Mouse (Mus musculus) lung, postnatal 4 days (tissue): Measurements from ENCODE around the gene Eif5a2.
"Not testable (repeated sequence)": the region's sequence is repeated elsewhere in the genome, so short reads cannot be mapped to it uniquely, and the experiment has no call there.

Experiments used
- DNase-seq, 2 experiments: peaks; one replicate each; pipeline ENCODE4 v3.0.0; 2021

The Eif5a2 gene

DNA sequence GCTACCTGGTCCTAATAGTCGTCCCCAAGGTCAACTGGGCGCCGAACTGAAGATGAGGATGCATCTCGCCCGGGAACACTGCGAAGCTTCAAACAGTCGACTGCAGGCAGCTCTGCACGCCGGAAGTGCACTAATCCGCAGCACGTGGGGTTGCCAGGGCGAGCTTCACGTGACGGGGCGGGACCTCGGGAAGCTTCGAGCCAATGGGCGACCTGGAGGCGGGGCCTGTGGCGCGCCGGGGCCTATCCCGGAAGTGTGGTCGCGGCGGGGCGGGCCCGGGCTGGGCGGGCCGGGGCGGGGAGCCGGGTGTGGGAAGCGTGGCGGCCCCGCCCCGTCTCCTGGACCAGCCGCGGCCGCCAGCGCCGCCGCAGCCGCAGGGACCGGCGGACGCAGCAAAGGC, at the start of gene Eif5a2:
Gene Eif5a2, plus strand, starts transcription at position 283 of the 400 bp plus-strand sequence.
- DNase-seq: peak; percentile 94 to 95

DNA sequence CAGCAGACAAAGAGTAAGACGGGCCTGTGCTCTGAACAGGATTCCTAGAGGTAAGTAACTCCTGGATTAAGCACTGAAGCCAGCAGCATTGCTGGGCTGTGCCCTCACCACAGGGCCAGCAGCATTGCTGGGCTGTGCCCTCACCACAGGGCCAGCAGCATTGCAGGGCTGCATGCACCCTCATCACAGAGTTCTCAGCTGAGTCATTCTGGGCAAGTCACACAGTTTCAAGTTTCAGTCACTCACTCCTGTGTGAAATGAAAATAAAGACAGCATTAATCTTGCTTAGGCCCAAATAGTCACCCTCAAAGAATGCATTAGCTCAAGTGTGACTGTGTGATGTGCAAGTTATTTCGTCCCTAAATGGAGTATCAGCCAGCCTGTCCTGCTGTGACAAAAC, 46.4 kb upstream of the Eif5a2 start:
- DNase-seq: no peak

DNA sequence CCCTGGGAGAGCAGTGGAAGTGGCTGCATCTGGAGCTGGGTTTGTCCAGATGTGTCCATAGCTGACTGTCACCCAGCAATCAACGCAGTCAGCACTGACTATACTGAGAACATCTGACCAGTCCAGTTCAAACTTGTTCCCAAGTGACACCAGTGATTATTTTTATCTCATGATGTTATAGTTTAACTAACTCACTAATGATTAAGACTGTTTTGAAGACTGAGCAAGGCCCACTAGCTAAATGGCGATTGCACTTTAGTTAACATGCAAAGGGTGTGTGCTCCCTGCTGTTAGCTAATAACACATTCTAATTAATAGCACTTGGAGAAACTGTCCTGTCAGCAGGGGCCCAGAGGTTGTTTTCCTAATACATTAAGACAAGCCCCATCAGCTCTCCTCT, 44.1 kb upstream of the Eif5a2 start:
- DNase-seq: no peak

DNA sequence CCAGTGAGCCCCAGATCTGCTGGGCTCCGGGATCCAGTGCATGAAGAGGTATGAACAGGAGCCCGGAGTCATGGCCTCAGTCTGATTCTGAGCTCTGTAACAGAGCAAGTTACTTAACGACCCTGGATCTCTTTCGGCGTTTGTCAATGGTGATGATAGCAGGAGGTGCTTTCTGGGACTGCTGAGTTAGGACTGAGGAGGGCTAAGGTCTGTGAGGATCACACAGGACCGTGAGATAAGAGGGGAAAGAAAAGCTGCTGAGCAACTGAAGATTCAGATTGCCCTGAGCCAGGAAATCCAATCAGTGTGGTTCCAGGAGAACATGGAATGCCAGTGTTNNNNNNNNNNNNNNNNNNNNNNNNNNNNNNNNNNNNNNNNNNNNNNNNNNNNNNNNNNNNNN, 40.7 kb upstream of the Eif5a2 start:
- no peak for DNase-seq

DNA sequence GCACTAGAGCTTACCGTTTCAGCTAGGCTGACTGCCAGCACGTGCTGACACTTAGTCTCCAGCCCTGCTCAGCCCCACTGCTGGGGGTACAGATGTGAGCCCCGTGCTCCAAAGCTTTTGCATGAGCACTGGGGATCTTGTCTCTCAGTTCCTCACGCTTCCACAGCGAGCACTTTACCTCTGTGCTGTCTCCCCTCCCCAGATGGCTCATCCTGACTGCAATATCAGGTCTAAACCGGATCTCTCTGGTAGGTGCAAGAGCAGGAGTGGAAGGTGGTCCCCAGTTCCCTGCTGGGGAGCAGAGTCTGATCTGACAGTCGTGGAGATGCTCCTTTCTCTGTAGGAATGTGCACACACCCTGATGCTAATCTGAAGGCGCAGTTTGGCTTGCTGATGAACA, 37.8 kb upstream of the Eif5a2 start:
- DNase-seq: no peak

DNA sequence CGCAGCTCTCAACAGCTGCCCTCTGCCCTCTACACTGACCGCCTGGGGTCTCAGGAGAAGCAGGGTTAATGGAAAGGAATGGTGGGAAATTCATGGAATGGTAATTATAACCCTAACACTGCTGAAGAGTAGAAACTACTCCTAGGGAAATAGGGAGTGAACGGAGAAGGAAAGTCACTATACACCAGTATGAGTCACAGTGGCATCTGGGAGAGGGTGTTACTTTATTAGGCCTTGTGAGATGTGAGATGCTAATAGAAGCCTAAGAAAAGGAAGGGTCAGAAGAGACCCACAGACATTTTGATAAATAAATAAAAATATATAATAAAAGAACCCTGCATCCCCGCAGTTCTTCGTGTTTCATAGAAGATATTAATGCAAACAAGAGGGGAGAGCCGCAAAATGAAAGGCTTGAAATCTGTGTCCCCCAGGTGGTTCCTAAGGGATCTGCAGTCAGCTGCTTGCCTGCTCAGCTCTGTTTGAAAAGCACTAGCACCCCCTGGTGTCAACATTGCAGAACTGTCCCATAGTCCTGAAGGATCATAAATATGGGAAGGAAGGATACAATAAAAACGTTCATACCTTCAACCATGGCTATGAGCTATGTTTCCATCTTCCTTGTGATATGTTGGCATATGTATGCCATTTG, 35.1 kb upstream of the Eif5a2 start:
- DNase-seq: peak; percentile 61 to 84

DNA sequence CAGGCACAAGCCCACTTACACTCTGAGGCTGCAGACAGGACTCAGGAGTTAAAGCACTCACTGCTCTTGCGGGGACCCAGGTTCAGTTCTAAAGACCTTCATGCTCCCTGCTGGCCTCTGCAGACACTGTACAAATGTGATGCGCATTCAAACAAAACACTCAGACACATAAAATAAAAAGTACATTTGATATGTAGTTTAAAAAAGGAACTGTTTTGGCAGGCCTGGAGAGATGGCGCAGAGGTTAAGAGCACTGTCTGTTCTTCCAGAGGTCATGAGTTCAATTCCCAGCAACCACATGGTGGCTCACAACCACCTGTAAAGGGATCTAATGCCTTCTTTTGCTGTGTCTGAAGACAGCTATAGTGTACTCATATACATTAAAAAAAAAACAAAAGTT, 32.9 kb upstream of the Eif5a2 start:
- DNase-seq: no peak

DNA sequence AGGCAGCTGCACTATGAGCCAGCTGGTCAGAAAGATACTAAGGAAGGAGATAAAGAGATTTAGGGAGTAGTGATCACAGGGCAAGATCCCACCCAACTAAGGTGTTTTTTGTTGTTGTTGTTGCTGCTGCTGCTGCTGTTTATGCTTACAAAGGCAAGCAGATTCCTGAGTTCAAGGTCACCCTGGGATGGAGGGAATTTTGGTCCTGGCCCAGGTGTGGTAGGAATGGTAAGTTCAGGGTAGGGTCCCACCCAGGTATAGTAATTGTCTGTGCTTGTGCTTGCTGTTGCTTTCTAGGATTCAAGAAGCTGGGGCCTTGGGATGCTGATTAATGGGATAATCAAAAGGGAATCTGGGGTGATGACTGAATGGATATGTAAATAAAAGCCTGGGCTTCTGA, 32.1 kb upstream of the Eif5a2 start:
- DNase-seq: no peak

DNA sequence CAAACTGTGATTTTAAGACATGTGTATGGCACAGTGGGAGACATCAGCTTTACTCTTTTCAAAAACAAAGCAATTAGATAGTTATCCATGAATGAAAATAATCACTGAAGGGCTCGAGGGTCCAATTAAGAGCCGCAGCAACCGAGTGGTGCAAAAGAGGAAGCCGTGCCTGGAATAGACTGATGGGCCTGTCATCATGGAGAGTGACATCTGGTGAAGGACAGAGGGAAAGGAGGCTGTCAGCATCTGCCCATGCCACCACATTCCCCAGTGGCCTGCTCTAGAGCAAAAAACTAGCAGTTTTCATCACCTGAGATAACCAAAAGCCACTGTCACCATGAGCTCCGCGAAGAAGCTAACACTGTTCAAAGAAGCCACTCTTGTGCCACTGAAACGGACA, 25.6 kb upstream of the Eif5a2 start:
- no peak for DNase-seq

DNA sequence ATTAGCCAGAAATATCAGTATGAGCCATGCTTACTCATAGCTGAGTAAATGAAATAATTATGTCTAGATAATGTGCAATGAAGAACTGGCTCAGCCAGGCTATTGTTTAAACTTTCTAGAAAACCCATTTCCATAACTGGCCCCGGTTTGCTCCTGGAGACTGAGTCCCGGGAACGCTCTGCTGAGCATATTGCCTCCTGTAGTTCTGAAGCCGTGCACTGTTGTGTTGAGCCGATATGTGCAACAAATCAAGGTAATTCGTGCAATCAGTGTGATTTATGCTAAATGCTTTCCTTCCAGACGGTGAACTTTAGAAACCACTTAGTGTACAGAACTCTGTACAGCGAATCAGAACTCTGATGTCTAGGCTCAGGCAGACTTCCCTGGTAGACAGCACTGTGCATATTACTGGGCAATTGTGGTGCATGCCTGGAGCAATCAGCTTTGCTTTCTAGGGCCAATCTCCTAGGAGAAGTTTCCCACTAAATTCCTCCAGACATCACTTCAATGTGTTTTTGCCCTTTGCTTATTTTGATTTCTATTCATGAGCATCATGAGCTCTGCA, 19.8 kb upstream of the Eif5a2 start:
- no peak for DNase-seq

DNA sequence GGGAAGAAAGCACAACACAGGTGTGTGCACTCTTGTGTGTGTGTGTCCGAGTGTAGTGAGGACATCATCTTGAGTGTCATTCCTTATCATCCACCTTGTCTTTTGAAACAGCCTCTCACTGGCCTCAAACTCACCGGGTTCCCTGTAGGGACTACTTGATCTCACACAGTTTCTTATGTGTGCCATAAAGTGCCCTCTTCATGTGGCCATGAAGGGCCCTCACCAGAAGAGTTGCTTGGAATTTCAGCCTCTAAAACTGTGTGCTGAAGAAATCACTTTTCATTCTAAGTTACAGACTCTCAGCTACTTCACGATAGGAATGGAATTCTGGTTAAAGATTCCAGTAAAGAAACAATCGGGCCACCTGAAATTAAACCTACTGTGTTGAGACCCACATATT, 14.1 kb upstream of the Eif5a2 start:
- DNase-seq: peak; percentile 24 to 59

DNA sequence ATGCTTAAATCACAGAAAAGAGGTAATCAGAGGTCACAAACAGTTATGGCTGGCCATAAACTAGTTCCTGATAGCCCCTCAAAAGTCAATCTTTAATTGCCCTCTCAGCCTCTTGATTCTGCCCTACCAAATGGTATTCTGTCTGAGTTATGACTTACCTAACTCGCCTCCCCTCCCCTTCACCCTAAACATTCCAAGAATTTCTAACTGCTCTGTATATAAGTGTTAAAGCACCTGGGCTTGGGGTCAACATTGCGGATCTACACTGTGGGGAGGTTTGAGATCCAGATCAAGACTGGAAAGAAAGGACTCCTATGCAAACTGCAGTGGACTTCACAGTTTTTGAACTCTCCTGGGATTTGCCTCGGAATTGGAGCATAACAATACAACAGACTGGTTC, 12.9 kb upstream of the Eif5a2 start:
- DNase-seq: no peak

DNA sequence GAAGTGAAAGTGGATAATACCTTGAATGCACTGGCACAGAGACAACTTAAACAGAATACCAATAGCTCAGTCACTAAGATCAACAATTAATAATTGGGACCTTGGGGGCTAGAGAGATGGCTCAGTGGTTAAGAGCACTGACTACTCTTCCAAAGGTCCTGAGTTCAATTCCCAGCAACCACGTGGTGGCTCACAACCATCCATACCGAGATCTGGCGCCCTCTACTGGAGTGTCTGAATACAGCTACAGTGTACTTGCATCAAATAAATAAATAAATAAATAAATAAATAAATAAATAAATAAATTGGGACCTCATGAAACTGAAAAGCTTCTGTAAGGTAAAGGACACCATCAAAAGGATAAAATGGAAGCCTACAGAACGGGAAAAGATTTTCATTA, 8.2 kb upstream of the Eif5a2 start:
- not testable (repeated sequence) for DNase-seq

DNA sequence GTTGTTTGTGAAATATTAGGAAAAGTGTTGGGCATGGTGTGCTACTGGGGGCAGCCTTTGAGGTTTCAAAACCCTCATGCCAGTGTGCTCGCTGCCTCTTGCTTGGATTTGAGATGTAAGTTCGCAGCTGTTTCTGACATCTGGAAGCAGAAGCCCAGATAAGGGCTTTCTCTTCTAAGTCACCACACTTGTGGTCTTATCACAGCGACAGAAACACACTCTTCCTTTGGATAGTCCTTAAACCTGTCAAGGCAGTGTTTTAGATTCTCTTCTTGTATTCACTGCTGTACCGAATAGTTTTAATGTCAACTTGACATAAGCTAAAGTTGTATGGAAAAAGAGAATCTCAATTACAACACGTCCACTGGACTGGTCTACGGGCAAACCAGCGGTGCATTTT, 5.7 kb upstream of the Eif5a2 start:
- no peak for DNase-seq

DNA sequence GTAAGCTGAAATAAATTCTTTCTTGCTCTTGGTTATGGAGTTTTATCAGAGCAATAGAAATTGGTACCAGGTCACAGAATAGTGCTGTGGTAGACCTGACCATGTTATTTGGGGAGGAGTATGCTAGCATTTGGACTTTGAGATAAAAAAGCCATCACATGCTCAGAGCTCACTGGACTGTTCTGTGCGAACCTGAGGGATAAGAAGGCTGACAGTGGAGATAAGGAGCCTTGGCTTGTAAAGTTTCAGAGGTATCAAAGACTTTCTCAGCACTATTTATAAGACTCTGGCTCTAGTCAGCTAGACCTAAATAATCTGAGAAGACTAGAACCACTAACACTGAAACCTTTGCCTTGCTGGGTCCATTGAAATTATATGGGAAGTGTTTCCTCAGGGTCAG, 5.1 kb upstream of the Eif5a2 start:
- DNase-seq: no peak

DNA sequence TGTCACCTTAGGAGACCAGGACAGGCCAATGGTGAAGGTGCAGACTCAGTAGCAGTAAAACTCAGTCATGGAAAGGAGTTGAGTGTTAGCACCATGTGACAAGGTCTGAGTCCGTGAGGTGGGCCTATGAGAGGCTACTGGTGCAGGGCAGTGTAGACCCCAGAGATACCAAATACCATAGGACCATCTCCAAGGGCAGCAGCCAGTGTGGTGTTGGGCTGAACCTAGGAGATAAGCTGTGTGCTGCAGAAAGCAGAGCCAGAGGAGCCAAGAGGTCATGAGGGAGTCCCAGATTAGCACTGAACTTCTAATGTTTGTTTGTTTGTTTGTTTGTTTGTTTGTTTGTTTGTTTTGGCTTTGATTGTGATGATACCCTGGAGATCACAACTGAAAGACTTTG, 4.6 kb upstream of the Eif5a2 start:
- no peak for DNase-seq

DNA sequence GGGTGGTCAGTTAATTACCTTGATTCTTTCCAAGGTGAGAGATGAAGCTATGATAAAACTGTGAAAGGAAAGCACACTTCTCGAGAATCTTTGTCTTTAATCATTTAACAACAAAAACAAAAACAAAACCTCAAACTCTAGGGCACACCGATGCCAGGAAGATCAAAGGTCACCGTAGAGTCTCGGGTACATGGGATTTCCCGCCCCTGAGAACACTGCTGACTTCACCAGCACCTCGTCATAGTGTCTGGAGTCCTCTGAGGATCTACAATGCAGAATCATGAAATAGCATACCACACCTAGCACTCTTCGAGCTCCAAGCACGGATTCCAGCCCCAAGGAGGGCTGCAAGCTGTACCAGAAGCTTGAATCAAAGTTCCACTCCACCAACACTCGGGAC, 565 bp upstream of the Eif5a2 start:
- DNase-seq: no peak

DNA sequence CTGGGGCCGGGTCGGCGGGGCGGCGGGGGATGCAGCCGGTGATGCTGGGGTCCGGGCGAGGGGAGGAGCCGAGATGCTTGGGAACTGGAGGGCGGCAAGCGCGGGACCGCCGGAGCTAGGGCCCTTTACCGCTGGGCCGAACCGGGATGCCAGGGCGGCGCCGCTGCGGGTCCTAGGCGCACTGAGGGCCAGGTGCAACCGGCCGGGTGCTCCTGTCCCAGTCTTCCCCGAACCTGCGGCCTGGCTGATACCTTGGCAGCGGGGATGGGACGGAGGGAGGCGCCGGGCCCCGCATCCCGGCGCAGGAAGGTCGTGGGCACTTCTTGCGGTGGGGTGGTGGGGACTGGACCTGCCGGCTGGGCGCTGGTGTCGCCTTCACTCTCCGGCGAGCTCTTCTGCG, 346 bp downstream of the Eif5a2 start:
- DNase-seq: no peak

DNA sequence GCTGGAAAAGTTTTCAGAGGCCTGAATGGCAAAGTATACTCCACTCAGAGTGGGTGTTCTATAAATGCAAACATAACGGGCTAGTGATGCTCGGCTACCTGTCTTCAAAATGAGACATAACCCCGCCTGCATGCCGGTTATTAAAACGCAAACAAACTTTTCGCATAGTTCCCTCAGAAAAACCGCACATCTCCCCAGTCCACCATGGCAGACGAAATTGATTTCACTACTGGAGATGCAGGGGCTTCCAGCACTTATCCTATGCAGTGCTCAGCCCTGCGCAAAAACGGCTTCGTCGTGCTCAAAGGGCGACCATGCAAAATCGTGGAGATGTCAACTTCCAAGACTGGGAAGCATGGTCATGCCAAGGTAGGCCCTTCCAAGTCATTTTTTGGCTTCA, 772 bp downstream of the Eif5a2 start:
- no peak for DNase-seq

DNA sequence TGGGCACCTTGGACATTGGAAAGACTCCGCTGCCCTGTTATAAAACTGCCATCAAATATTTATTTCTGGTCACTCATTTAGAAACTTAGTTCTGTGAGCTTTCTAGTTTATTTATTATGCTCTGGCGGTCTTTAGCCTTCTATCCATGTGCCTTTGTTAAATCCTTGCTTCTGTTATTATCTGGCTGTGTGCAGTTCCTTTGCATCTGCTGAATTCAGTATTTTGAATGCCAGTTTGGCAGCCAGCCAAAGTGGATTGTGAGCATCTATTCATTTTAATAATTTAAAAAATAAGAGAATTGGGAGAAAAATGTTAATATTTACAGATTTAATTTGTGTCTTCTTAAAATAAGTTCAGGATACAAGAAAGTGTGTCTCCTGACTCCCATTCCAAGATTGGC, 3.1 kb downstream of the Eif5a2 start:
- no peak for DNase-seq

DNA sequence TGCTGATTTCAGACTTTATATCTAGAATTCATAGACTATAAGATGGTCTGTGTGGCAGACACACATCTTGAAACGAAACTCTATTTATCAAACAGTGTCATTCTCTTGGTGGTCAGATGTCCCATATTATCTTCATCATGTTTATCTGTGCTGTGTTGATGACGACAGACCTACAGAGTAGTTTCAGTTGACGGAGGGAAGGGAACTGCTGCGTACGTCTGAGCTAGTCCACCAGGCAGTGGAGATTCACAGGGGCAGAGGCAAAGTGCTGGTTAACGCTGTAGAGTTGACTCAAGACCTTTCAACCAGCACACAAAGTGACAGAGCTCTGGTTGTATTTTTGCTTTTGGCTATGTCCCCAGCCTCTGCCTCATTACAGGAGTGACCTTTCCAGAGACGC, 13.8 kb downstream of the Eif5a2 start:
- no peak for DNase-seq

DNA sequence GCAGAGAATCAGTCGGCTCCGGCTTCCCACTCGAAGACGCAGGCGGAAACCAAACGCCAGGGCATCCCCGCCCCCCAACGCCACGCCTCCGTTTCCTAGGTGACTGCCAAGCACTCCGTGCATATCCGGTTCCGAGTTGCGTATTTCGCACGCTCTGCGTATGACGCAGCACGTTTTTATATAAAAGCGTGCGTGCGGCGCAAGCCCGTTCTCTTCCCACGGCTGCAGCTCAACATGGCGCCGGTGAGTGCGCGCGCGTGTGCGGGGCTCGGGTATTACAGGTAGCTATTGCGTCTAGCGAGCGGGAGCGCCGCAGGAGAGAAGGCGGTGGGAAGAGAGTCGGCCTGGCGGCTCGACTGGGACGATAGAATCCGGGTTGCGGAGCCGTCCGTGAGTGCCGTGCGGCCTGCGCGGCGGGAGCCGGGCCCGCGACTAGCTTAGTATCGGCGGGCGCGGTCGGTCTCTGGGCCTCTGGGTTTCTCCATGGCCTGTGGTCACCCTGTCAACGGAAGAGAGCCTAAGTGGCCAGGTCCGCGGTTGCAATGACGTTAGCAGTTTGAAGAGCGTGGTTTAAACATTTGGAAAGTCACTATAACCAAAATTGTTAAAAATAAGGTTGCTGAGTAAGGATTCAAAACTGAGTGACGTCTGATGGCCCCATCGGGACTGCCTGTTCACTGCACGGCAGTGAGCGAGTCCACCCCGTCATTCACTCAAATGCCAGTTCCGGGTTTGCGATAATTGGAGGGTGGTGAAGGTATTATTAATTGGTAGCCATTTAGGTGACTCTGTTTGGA, 24.4 kb downstream of the Eif5a2 start, which contains the start of gene Rpl22l1:
Gene Rpl22l1, plus strand, starts transcription at position 136 of the 797 bp plus-strand sequence.
- peak; percentile 99 for DNase-seq

DNA sequence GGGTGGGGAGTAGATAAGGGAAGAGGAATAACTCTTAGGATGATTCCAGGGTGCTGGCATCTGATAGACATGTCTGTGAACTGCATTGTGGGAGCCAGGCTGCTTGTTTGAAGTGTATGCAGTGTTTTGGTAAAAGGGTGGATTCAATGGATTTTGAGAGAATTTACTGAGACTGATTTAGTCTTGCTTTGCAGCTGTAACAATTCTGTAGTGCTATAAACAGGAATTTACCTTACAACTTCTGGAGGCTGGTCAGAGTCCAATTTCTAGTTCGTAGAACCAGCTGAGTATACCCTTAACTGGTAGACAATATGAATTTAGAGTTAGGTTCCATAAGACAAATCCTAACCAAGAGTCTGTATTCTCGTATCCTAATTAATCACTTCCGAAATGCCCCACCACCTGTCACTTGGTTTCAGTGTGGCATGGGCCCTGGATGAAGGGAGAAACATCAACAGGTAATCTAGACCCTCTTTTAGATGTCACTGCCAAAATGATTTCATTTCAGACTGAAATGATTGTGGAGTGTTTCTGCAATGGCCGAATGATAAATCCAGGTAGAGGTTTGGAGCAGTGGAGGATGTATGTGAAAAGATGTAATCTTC, 27.1 kb downstream of the Eif5a2 start:
- no peak for DNase-seq

DNA sequence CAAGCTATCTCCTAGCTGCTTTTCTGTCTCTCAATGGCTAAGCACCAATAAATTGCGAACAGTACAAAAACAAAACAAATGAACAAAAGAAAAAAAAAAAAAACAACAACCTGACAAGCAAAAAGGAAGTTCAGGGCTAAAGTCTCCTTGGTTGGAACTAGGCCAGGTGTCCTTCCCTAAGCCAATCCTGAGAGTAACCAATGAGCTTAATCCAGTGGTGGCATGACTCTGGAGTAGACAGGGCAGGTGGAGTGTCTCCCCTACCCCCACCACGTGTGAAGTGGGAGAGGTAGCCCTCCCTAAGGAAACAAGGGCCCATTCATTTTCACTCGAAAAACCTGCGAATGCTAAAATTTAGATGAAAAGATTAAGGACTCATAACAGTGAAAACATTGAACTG, 30.4 kb downstream of the Eif5a2 start:
- DNase-seq: no peak
